Mouse (Mus musculus) hindbrain, embryonic 13.5 days (tissue): Measurements from ENCODE around the gene Rhd. TPM values are rescaled to one million over a fixed set of nuclear protein-coding genes. Genes with fewer than 3 reads are reported as not detected.

Source experiments
- ATAC-seq: fragments of 200-750 bp; cut with Nextera tagmentation; 2 replicates; pipeline ENCODE4 v1.8.0; 2017; ENCODE audit warnings: moderate TSS enrichment; ENCODE audit not compliant: low FRiP score
- H3K27ac ChIP-seq: fragments of 300-500 bp; sonication (generic); 2 replicates; pipeline ENCODE4 v1.5.1; 2015; ENCODE audit warnings: inconsistent platforms, mild to moderate bottlenecking, moderate library complexity
- H3K27me3 ChIP-seq: fragments of 300-500 bp; sonication (generic); 2 replicates; pipeline ENCODE4 v1.6.1; 2015; ENCODE audit warnings: mild to moderate bottlenecking, inconsistent platforms
- H3K36me3 ChIP-seq: fragments of 300-500 bp; sonication (generic); 2 replicates; pipeline ENCODE4 v1.6.1; 2015; ENCODE audit warnings: mild to moderate bottlenecking, inconsistent platforms
- H3K4me1 ChIP-seq: fragments of 300-500 bp; sonication (generic); replicated peaks from 2 replicates; pipeline ENCODE4 v1.6.1; 2015; ENCODE audit warnings: inconsistent platforms
- H3K4me2 ChIP-seq: fragments of 300-500 bp; sonication (generic); 2 replicates; pipeline ENCODE4 v1.6.1; 2015; ENCODE audit warnings: inconsistent platforms, mild to moderate bottlenecking, moderate library complexity
- H3K4me3 ChIP-seq: fragments of 300-500 bp; sonication (generic); 2 replicates; pipeline ENCODE4 v1.5.1; 2015; ENCODE audit warnings: mild to moderate bottlenecking, inconsistent platforms
- H3K9ac ChIP-seq: fragments of 300-500 bp; sonication (generic); 2 replicates; pipeline ENCODE4 v1.6.1; 2015; ENCODE audit warnings: mild to moderate bottlenecking, inconsistent platforms
- H3K9me3 ChIP-seq: fragments of 300-500 bp; sonication (generic); 2 replicates; pipeline ENCODE4 v1.6.1; 2016; ENCODE audit warnings: inconsistent platforms
- WGBS: fragments of 180-500 bp; shearing (Covaris S2); methylation state at CpG from one replicate; pipeline ENCODE4 v1.1.7; 2015; 5-methylcytosine and 5-hydroxymethylcytosine counted together
- polyA plus RNA-seq: library from polyadenylated mRNA; unstranded; fragments of >200 nt; fragmentation: Nextera tagmentation; extraction: Ambion mirVana; gene quantifications from 2 replicates; pipeline ENCODE4 v1.2.1, GENCODE M21; 2015

Gene Rhd
- polyA plus RNA-seq, 1 experiment from 2014 or later = 1.3 TPM

GRCm38 (mm10) chr4:134847587-134847986 is 16.7 kb upstream of the Rhd start:
- H3K27ac ChIP-seq = no peak overlapping the region
- no peaks in the 10 kb centered on the region for H3K9me3 ChIP-seq
- H3K36me3 ChIP-seq = no peaks in the 10 kb centered on the region
- ATAC-seq = no peak
- H3K4me2 ChIP-seq = no peak overlapping the region
- H3K4me1 ChIP-seq = peaks cover 50% of the 10 kb centered on the region
- no peak overlapping the region for H3K4me3 ChIP-seq
- no peak overlapping the region for H3K9ac ChIP-seq
- 74% methylated on average over 4 of the region's 4 CpGs for WGBS
- H3K27me3 ChIP-seq = no peaks in the 10 kb centered on the region

DNA sequence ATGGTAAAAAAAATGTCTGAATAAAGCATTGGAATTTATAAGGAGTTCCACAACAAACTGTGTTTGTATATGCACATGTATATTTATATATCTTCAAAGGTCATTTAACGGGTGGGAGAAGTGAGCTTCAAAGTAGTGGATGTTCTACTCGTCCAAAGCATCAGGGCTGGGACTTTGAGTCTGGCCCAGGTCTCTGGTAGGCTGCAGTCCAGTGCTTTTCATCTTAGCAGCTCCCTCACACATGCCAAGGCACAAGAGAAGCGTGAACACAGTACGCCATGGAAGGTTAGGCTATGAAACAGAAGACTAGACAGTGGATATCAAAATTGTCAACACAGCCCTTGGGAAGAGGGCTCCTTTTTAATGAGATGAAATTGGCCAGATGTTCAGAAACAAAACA is 13.8 kb upstream of the Rhd start:
- no peak overlapping the region for H3K9ac ChIP-seq
- peaks cover 53% of the 10 kb centered on the region for H3K4me1 ChIP-seq
- H3K36me3 ChIP-seq = no peaks in the 10 kb centered on the region
- 69% methylated on average over 4 of the region's 4 CpGs for WGBS
- H3K27me3 ChIP-seq = peaks cover 9% of the 10 kb centered on the region
- no peak overlapping the region for H3K27ac ChIP-seq
- ATAC-seq = no peak
- H3K4me3 ChIP-seq = peak overlapping the region; percentile 99
- H3K4me2 ChIP-seq = peak overlapping the region; percentile 79
- H3K9me3 ChIP-seq = no peaks in the 10 kb centered on the region

GRCm38 (mm10) chr4:134851236-134851635 is 13.1 kb upstream of the Rhd start:
- H3K4me3 ChIP-seq = peak overlapping the region; percentile 99

GRCm38 (mm10) chr4:134851876-134852275 is 12.5 kb upstream of the Rhd start:
- peak overlapping the region; percentile 100 for H3K27ac ChIP-seq
- no peak for ATAC-seq
- H3K9ac ChIP-seq = peak overlapping the region; percentile 100
- 10% methylated on average over 14 of the region's 14 CpGs for WGBS
- H3K9me3 ChIP-seq = no peaks in the 10 kb centered on the region
- H3K27me3 ChIP-seq = peaks cover 22% of the 10 kb centered on the region
- H3K4me3 ChIP-seq = peak overlapping the region; percentile 99
- H3K4me1 ChIP-seq = peaks cover 46% of the 10 kb centered on the region
- H3K4me2 ChIP-seq = peak overlapping the region; percentile 79
- H3K36me3 ChIP-seq = no peaks in the 10 kb centered on the region

More at GRCm38 (mm10) chr4:134851236-134851635, 13.1 kb upstream of the Rhd start:
- H3K27ac ChIP-seq = no peak overlapping the region
- WGBS = 43% methylated on average over 2 of the region's 2 CpGs
- peaks cover 16% of the 10 kb centered on the region for H3K27me3 ChIP-seq
- H3K4me2 ChIP-seq = peak overlapping the region; percentile 79
- H3K9ac ChIP-seq = peak overlapping the region; percentile 100
- ATAC-seq = no peak
- no peaks in the 10 kb centered on the region for H3K9me3 ChIP-seq
- no peaks in the 10 kb centered on the region for H3K36me3 ChIP-seq
- peaks cover 50% of the 10 kb centered on the region for H3K4me1 ChIP-seq

DNA sequence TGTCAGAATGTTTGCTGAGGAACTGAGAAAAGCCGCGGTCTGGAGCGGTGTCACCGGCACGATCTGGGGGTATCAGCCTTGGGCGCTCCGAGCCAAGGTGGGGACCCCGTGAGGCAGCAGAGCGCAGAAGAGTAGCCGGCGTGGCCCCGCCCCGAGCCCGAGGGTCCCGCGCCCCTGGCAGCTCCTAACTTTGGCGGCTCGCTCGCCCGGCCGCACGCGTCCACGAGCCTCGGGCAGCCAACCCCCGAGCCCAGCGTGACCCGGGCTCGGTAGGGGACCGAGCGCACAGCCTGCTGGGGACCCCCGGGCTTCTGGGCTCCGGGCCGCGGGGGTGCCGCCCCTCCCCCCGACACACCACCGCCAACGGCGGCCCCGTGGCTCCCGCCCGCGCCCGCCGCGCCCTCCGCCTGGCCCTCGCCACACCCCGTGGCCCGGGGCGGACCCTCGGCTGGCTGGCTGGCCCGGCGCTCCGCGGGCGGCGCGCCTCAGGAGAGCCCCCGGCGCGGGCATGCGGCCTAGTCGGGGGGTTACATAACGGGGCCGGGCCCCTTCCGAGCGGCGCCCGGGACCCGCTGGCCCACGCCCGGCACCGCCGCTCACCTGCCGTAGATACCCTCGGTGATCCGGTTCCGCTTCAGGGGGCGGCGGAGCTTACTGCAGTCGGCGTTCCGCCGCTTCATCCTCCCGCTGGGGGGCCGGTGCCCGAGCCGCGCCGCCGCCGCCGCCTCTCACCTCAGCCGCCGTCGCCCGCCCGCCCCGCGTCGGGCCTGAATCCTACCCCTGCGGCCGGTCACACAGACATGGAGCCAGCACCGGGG is 11.7 kb upstream of the Rhd start:
- peaks cover 22% of the 10 kb centered on the region for H3K27me3 ChIP-seq
- peak overlapping the region; percentile 100 for H3K27ac ChIP-seq
- H3K4me1 ChIP-seq = peaks cover 40% of the 10 kb centered on the region
- H3K4me2 ChIP-seq = peak overlapping the region; percentile 79
- H3K9me3 ChIP-seq = no peaks in the 10 kb centered on the region
- no peaks in the 10 kb centered on the region for H3K36me3 ChIP-seq
- ATAC-seq = peak; percentile 16
- under 1% methylated on average over 94 of the region's 106 CpGs for WGBS
- peak overlapping the region; percentile 100 for H3K9ac ChIP-seq
- peak overlapping the region; percentile 99 for H3K4me3 ChIP-seq

GRCm38 (mm10) chr4:134853259-134853636 is 11.1 kb upstream of the Rhd start, which contains the start of gene Maco1:
Gene Maco1, minus strand, starts transcription at chr4:134853345.
- H3K36me3 ChIP-seq = no peaks in the 10 kb centered on the region
- peak within 1 kb of the TSS; percentile 99 for H3K4me3 ChIP-seq
- peak; percentile 99 for ATAC-seq
- peak within 1 kb of the TSS; percentile 100 for H3K27ac ChIP-seq
- under 1% methylated on average over 25 of the region's 38 CpGs for WGBS
- H3K9ac ChIP-seq = peak within 1 kb of the TSS; percentile 100
- no peaks in the 10 kb centered on the region for H3K9me3 ChIP-seq
- H3K4me2 ChIP-seq = peak within 1 kb of the TSS; percentile 79
- peaks cover 22% of the 10 kb centered on the region for H3K27me3 ChIP-seq
- peaks cover 34% of the 10 kb centered on the region for H3K4me1 ChIP-seq

GRCm38 (mm10) chr4:134853637-134854485 is 10.5 kb upstream of the Rhd start:
- Histone ChIP-seq H3K4me2 (peak overlapping the region; percentile 62), H3K9ac (peak overlapping the region; percentile 93), H3K9me3 (no peaks in the 10 kb centered on the region), H3K27me3 (peaks cover 22% of the 10 kb centered on the region), H3K4me3 (peak overlapping the region; percentile 99), H3K27ac (peak overlapping the region; percentile 100), H3K4me1 (peaks cover 30% of the 10 kb centered on the region), H3K36me3 (no peaks in the 10 kb centered on the region)
- ATAC-seq = peak; percentile 97
- 2% methylated on average over 90 of the region's 91 CpGs for WGBS

GRCm38 (mm10) chr4:134855371-134855770 is 9.0 kb upstream of the Rhd start:
- Histone ChIP-seq H3K9ac (no peak overlapping the region), H3K4me1 (peaks cover 19% of the 10 kb centered on the region), H3K36me3 (no peaks in the 10 kb centered on the region), H3K27me3 (peaks cover 22% of the 10 kb centered on the region), H3K27ac (no peak overlapping the region), H3K4me2 (no peak overlapping the region), H3K4me3 (no peak overlapping the region), H3K9me3 (no peaks in the 10 kb centered on the region)
- 60% methylated on average over 3 of the region's 3 CpGs for WGBS
- no peak for ATAC-seq

- Histone ChIP-seq H3K9ac (no peak overlapping the region), H3K4me2 (no peak overlapping the region), H3K4me1 (peaks cover 12% of the 10 kb centered on the region), H3K9me3 (no peaks in the 10 kb centered on the region), H3K27me3 (peaks cover 22% of the 10 kb centered on the region), H3K36me3 (no peaks in the 10 kb centered on the region), H3K27ac (no peak overlapping the region), H3K4me3 (no peak overlapping the region)
- WGBS = 56% methylated on average over 5 of the region's 5 CpGs
- no peak for ATAC-seq
These were observed 8.3 kb upstream of the Rhd start for GRCm38 (mm10) chr4:134856056-134856455.

DNA sequence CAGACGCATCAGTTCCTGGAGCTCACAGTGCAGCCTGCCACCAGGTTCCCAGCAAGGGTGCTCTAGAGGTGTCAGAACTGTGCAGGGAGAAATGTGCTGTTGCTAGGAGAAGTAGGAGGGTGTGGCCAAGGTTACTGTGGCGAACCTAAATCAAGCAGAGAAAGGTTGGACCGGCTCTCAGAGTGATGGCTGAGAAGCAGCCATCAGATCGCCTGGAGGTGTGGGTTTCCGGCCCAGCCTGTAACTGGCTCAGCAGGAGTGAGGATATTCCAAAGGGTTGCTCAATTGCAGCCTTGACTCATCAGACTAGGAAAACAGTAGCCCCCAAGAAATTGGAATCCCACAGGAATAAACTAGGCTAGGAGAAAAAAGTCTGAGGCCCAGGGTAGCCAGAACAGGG is 7.8 kb upstream of the Rhd start:
- Histone ChIP-seq H3K4me2 (no peak overlapping the region), H3K27ac (no peak overlapping the region), H3K36me3 (no peaks in the 10 kb centered on the region), H3K9me3 (no peaks in the 10 kb centered on the region), H3K4me1 (peaks cover 7% of the 10 kb centered on the region), H3K4me3 (no peak overlapping the region), H3K27me3 (peaks cover 22% of the 10 kb centered on the region), H3K9ac (no peak overlapping the region)
- WGBS = 35% methylated on average over 5 of the region's 5 CpGs
- no peak for ATAC-seq

DNA sequence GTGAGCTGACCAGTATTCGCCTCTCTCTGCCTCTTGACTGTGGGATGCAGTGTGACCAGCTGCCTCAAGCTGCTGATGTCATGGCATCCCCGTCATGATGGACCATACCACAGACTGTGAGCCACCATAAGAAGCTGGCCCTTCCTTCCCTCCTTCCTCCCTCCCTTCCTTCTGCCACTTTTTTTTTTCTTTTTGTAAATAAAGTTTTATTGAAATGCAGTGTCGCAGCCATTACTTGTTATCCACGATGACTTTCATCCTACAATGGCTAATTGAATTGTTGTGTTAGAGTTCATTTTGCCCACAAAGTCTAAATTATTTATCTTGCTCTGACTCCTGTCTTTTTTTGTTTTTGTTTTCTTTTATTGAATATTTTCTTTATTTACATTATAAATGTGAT is 5.8 kb upstream of the Rhd start:
- H3K36me3 ChIP-seq = no peaks in the 10 kb centered on the region
- ATAC-seq = no peak
- no peak overlapping the region for H3K27ac ChIP-seq
- no peaks in the 10 kb centered on the region for H3K9me3 ChIP-seq
- no peak overlapping the region for H3K9ac ChIP-seq
- peaks cover 3% of the 10 kb centered on the region; the same call in 1 of the 2 replicates for H3K4me1 ChIP-seq
- no peak overlapping the region for H3K4me2 ChIP-seq
- 89% methylated on average over 4 of the region's 4 CpGs for WGBS
- H3K4me3 ChIP-seq = no peak overlapping the region
- H3K27me3 ChIP-seq = peaks cover 22% of the 10 kb centered on the region

DNA sequence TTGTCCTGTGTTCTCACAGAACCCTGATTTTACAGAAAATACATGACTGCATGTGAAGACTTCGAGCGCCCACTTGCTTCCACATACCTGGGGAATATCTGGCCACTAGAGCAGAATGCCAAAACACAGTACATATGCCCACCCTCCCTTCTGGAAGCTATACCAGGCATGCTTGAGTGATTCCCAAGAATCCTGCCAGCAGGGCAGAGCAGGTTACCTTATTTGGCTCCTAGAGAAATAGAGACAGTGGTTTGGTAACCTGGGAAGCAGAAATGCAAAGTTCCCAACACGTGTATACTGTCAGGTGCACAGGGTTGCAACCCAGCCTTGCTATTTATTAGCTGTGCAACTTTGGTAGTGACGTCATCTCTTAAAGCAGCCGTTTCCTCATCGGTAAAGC is 2.5 kb upstream of the Rhd start:
- H3K27ac ChIP-seq = no peak overlapping the region
- ATAC-seq = no peak
- no peaks in the 10 kb centered on the region for H3K4me1 ChIP-seq
- H3K4me2 ChIP-seq = no peak overlapping the region
- WGBS = 86% methylated on average over 6 of the region's 6 CpGs
- no peaks in the 10 kb centered on the region for H3K36me3 ChIP-seq
- no peaks in the 10 kb centered on the region for H3K27me3 ChIP-seq
- H3K9me3 ChIP-seq = no peaks in the 10 kb centered on the region
- no peak overlapping the region for H3K9ac ChIP-seq
- H3K4me3 ChIP-seq = no peak overlapping the region
